Mouse (Mus musculus): ENCODE measurements at regions not wholly inside any gene's neighbourhood (a gene's known extent, or its start where the extent isn't known, plus 50 kb on each side); places are given as distances from the start of the nearest gene placed in this dataset.

- no peak for ATAC-seq (ENCODE audit: insufficient number of reproducible peaks, insufficient read depth, low FRiP score, low read depth)
- H3K36me3 ChIP-seq (ENCODE audit: control insufficient read depth, insufficient read depth, low read length), result no peaks in the 10 kb centered on the region
- 72% methylated on average over 3 of the region's 3 CpGs for WGBS
- H3K27ac ChIP-seq (ENCODE audit: low read length), result no peak overlapping the region
- H3K4me3 ChIP-seq (ENCODE audit: low read depth, low read length), result no peak overlapping the region
- no peaks in the 10 kb centered on the region for H3K4me1 ChIP-seq (ENCODE audit: control insufficient read depth, insufficient read depth, low read length)
- H3K9ac ChIP-seq (replicated peaks; ENCODE audit: low read depth, low read length), result no peak overlapping the region
- H3K27me3 ChIP-seq (ENCODE audit: control insufficient read depth, insufficient read depth, low read length), result no peaks in the 10 kb centered on the region
- no peak overlapping the region for H3K4me2 ChIP-seq (replicated peaks; ENCODE audit: low read depth, low read length)
- H3K9me3 ChIP-seq (ENCODE audit: control insufficient read depth, low read depth, low read length), result no peaks in the 10 kb centered on the region
Observed at GRCm38 (mm10) chr3:52579917-52580316, 311.8 kb downstream of the Foxo1 start.

DNA sequence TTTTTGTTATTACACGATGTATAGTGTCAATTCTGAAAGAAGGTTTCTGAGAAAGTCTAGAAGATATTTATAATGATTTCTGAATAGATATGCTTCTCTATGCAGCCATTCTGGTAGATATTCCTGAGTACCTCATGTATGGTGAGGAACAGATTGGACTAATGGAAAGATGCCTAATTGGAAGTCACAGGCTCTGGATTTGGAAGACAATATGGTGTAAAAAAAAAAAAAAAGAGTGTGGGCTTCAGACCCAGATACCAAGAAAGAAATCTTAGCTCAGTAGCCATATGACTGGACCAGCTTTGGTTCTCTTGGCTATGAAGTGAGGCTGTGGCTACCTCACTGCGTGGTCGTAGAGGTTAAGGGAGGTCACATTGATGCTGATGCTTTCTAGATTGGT lies 311.0 kb downstream of the Foxo1 start:
- no peaks in the 10 kb centered on the region for H3K27me3 ChIP-seq (ENCODE audit: control insufficient read depth, insufficient read depth, low read length)
- H3K9ac ChIP-seq (replicated peaks; ENCODE audit: low read depth, low read length), result no peak overlapping the region
- 90% methylated on average over 3 of the region's 3 CpGs for WGBS
- H3K4me2 ChIP-seq (replicated peaks; ENCODE audit: low read depth, low read length), result no peak overlapping the region
- ATAC-seq (ENCODE audit: insufficient number of reproducible peaks, insufficient read depth, low FRiP score, low read depth), result no peak
- H3K4me1 ChIP-seq (ENCODE audit: control insufficient read depth, insufficient read depth, low read length), result no peaks in the 10 kb centered on the region
- H3K36me3 ChIP-seq (ENCODE audit: control insufficient read depth, insufficient read depth, low read length), result no peaks in the 10 kb centered on the region
- H3K9me3 ChIP-seq (ENCODE audit: control insufficient read depth, low read depth, low read length), result no peaks in the 10 kb centered on the region
- no peak overlapping the region for H3K4me3 ChIP-seq (ENCODE audit: low read depth, low read length)
- H3K27ac ChIP-seq (ENCODE audit: low read length), result no peak overlapping the region

DNA sequence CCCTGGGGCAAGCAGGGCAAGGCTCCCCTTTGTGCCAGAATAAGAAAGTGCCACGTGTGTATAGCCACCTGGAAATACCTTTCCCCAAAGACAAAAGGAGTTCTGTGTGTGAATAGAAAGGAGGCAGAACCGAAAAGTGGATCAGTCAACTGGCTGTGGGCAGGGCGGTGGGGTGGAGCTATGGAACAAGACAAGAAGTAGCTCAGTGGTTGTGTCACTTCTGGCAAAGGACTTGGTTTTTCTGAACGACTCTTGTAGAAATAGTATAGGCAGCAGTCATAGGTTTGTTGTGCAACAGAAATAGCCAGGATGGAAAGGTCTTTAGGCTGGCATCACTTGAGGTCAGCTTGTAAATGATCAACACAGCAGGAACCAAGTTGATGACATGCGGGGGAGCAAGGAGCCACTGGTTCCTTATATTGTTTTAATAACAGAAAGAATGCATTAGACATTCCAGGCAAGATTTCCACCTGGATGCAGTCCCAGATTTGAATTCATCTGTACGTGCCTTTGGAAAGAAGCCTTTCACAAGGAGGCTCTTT lies 308.6 kb downstream of the Foxo1 start:
- WGBS, result 67% methylated on average over 6 of the region's 6 CpGs
- no peak overlapping the region for H3K27ac ChIP-seq (ENCODE audit: low read length)
- no peaks in the 10 kb centered on the region for H3K36me3 ChIP-seq (ENCODE audit: control insufficient read depth, insufficient read depth, low read length)
- no peaks in the 10 kb centered on the region for H3K27me3 ChIP-seq (ENCODE audit: control insufficient read depth, insufficient read depth, low read length)
- H3K4me1 ChIP-seq (ENCODE audit: control insufficient read depth, insufficient read depth, low read length), result no peaks in the 10 kb centered on the region
- H3K9me3 ChIP-seq (ENCODE audit: control insufficient read depth, low read depth, low read length), result no peaks in the 10 kb centered on the region
- no peak for ATAC-seq (ENCODE audit: insufficient number of reproducible peaks, insufficient read depth, low FRiP score, low read depth)
- H3K9ac ChIP-seq (replicated peaks; ENCODE audit: low read depth, low read length), result no peak overlapping the region
- H3K4me3 ChIP-seq (ENCODE audit: low read depth, low read length), result no peak overlapping the region
- no peak overlapping the region for H3K4me2 ChIP-seq (replicated peaks; ENCODE audit: low read depth, low read length)

DNA sequence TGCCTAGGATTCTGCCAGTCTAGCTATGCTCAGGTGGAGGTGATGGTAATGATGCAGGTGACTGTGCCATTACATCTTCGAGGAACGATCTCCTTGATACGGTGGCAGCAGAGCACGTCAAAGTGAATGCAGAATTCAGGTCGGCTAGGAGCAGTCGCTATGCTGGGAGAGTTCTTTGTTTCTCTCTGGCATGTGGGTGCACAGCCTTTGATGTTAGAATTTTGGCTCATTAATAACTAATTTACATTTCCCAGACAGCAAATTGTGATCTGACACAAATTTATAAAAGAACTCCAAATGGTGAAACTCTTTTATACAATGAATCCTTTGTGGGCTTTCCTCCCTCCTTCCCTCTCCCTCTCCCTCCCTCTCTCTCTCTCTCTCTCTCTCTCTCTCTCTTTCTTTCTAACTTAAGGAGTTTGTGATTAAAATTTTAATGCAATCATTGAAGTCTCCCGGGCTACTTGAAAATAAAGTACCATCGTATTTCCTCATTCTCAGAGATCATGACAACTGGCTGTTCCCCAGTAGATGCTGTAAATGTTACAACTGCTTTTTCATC lies 307.2 kb downstream of the Foxo1 start:
- ATAC-seq (ENCODE audit: insufficient number of reproducible peaks, insufficient read depth, low FRiP score, low read depth), result no peak
- no peaks in the 10 kb centered on the region for H3K27me3 ChIP-seq (ENCODE audit: control insufficient read depth, insufficient read depth, low read length)
- H3K9ac ChIP-seq (replicated peaks; ENCODE audit: low read depth, low read length), result no peak overlapping the region
- H3K4me3 ChIP-seq (ENCODE audit: low read depth, low read length), result no peak overlapping the region
- no peaks in the 10 kb centered on the region for H3K36me3 ChIP-seq (ENCODE audit: control insufficient read depth, insufficient read depth, low read length)
- 79% methylated on average over 8 of the region's 8 CpGs for WGBS
- H3K4me2 ChIP-seq (replicated peaks; ENCODE audit: low read depth, low read length), result no peak overlapping the region
- H3K4me1 ChIP-seq (ENCODE audit: control insufficient read depth, insufficient read depth, low read length), result no peaks in the 10 kb centered on the region
- no peaks in the 10 kb centered on the region for H3K9me3 ChIP-seq (ENCODE audit: control insufficient read depth, low read depth, low read length)
- H3K27ac ChIP-seq (ENCODE audit: low read length), result no peak overlapping the region

DNA sequence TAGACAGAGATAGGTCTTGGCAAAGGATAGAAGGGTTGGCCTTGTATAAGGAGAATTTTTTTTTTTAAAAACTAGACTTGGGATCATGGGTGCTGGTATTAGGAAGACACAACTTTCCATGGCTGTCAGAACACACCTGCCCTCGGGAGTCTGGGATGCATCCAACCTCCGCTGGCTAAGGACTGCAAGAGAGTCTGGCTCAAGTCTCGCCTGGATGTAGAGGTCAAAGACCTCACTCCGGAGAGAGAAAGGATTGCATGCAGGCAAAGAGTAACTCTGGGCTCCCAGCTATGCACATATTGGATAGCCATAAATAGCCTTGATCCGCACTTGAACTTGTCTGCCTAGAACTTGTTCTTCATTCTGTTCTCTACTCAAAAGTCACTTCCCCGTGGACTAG lies 306.2 kb downstream of the Foxo1 start:
- no peaks in the 10 kb centered on the region for H3K9me3 ChIP-seq (ENCODE audit: control insufficient read depth, low read depth, low read length)
- no peaks in the 10 kb centered on the region for H3K4me1 ChIP-seq (ENCODE audit: control insufficient read depth, insufficient read depth, low read length)
- no peak for ATAC-seq (ENCODE audit: insufficient number of reproducible peaks, insufficient read depth, low FRiP score, low read depth)
- H3K4me2 ChIP-seq (replicated peaks; ENCODE audit: low read depth, low read length), result no peak overlapping the region
- no peak overlapping the region for H3K27ac ChIP-seq (ENCODE audit: low read length)
- no peaks in the 10 kb centered on the region for H3K36me3 ChIP-seq (ENCODE audit: control insufficient read depth, insufficient read depth, low read length)
- 79% methylated on average over 6 of the region's 6 CpGs for WGBS
- H3K4me3 ChIP-seq (ENCODE audit: low read depth, low read length), result no peak overlapping the region
- no peaks in the 10 kb centered on the region for H3K27me3 ChIP-seq (ENCODE audit: control insufficient read depth, insufficient read depth, low read length)
- no peak overlapping the region for H3K9ac ChIP-seq (replicated peaks; ENCODE audit: low read depth, low read length)

DNA sequence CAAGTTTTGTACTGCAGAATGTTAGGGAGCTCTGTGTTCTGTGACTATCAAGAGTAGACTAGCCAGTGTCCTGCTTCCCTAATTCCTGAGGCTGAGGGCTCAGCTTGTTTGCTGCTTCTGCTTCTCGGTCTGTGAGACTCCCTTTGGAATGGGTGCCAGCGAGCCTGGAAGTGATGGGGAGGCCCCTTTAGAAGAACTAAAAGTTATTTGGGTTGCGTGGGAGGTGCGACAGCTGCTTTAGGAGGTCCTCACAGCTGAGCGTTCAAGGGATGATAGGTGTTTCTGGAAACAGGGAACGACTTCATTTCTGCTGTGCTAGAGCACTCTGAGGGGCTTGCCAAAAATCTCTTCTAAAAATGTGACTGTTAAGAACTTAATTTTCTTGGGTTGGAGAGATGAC lies 305.7 kb downstream of the Foxo1 start:
- no peaks in the 10 kb centered on the region for H3K9me3 ChIP-seq (ENCODE audit: control insufficient read depth, low read depth, low read length)

DNA sequence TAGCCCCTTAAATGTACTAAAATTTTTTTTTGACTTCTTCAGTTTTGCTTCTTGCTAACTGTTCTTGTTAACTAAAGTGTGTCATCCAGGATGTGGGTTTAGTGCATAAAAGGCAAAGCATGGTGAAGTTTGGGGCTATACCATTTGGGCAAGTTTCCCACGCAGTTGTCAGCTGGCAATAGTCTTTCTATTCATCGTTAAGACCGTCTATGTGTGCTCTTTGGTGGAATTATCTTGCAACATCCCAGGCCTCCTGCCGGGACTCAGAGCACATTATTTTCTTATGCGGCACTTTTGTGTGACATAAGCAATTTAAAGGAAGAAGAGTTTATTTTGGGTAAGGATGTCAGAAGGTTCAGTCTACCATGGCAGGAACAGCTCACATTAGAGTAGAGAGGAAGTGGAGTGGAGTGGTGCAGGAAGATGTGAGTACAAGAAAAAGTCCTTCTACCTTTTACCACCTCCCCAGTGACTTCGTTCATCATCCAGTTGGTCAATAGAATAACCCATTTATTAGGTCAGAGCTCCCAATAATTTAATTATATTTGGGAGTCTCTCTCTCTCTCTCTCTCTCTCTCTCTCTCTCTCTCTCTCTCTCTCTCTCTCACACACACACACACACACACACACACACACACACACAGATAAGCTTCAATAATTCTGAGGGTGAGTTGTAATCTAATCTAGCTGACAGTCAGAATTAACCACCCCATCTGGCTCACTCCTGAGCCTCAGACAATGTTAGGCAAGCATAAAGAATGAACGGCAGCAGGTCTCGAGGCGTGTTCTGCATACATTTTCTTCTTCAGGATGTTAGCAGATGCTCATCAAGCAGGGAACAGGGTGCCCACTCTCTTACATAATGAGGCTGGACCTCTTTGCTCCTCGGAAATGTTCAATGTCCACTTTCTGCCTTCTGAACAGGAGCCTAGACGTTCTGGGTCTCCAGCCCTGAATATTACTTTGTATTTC lies 304.7 kb downstream of the Foxo1 start:
- no peaks in the 10 kb centered on the region for H3K36me3 ChIP-seq (ENCODE audit: control insufficient read depth, insufficient read depth, low read length)
- WGBS, result 86% methylated on average over 11 of the region's 11 CpGs
- no peak overlapping the region for H3K27ac ChIP-seq (ENCODE audit: low read length)

More for the DNA sequence above, 305.7 kb downstream of the Foxo1 start:
- Histone ChIP-seq H3K9ac (replicated peaks; ENCODE audit: low read depth, low read length) (no peak overlapping the region), H3K27ac (ENCODE audit: low read length) (no peak overlapping the region), H3K27me3 (ENCODE audit: control insufficient read depth, insufficient read depth, low read length) (no peaks in the 10 kb centered on the region), H3K4me3 (ENCODE audit: low read depth, low read length) (no peak overlapping the region), H3K4me2 (replicated peaks; ENCODE audit: low read depth, low read length) (no peak overlapping the region), H3K36me3 (ENCODE audit: control insufficient read depth, insufficient read depth, low read length) (no peaks in the 10 kb centered on the region), H3K4me1 (ENCODE audit: control insufficient read depth, insufficient read depth, low read length) (no peaks in the 10 kb centered on the region)
- WGBS, result 79% methylated on average over 6 of the region's 6 CpGs
- ATAC-seq (ENCODE audit: insufficient number of reproducible peaks, insufficient read depth, low FRiP score, low read depth), result no peak

DNA sequence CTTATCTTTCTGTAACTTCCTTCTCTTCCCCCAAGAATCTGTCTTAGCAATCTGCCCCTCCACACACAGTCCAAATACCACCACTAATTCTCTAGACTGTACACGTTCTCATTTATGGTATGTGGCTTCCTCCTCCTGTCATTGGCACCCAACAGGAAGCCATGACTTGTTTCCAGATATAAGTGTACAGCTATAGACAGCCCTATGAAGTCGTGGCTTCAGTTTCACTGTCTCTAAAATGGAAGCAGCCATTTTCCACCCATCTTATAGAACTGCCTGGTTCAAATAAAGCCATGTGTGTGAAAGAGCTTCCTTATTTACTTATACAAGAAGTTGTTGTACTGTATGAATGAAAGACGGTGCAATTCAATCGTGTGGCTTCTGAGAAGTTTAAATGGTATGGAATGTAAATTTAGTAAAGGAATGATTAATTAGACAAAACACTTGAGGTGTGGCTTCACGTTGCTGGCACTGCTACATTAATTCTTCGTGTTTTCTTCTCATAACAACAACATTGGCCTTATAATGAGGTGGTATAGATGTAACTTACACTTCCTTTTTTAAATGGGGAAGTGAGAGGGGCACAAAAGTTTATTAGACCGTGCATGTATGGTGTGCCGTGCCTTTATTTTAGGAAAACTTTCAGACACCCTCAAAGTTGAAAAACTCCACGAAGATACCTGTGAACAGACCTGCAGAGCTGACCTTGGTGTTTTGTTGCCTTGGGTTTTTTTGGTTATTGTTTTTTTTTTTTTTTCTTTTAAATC lies 299.7 kb downstream of the Foxo1 start:
- Histone ChIP-seq H3K27ac (ENCODE audit: low read length) (no peak overlapping the region), H3K9ac (replicated peaks; ENCODE audit: low read depth, low read length) (no peak overlapping the region)

More for the DNA sequence above, 304.7 kb downstream of the Foxo1 start:
- no peaks in the 10 kb centered on the region for H3K27me3 ChIP-seq (ENCODE audit: control insufficient read depth, insufficient read depth, low read length)
- no peak for ATAC-seq (ENCODE audit: insufficient number of reproducible peaks, insufficient read depth, low FRiP score, low read depth)
- H3K4me1 ChIP-seq (ENCODE audit: control insufficient read depth, insufficient read depth, low read length), result no peaks in the 10 kb centered on the region
- no peak overlapping the region for H3K4me2 ChIP-seq (replicated peaks; ENCODE audit: low read depth, low read length)
- no peak overlapping the region for H3K4me3 ChIP-seq (ENCODE audit: low read depth, low read length)
- no peaks in the 10 kb centered on the region for H3K9me3 ChIP-seq (ENCODE audit: control insufficient read depth, low read depth, low read length)
- no peak overlapping the region for H3K9ac ChIP-seq (replicated peaks; ENCODE audit: low read depth, low read length)

More for the DNA sequence above, 299.7 kb downstream of the Foxo1 start:
- Histone ChIP-seq H3K4me1 (ENCODE audit: control insufficient read depth, insufficient read depth, low read length) (no peaks in the 10 kb centered on the region), H3K4me2 (replicated peaks; ENCODE audit: low read depth, low read length) (no peak overlapping the region), H3K4me3 (ENCODE audit: low read depth, low read length) (no peak overlapping the region), H3K27me3 (ENCODE audit: control insufficient read depth, insufficient read depth, low read length) (no peaks in the 10 kb centered on the region), H3K9me3 (ENCODE audit: control insufficient read depth, low read depth, low read length) (no peaks in the 10 kb centered on the region), H3K36me3 (ENCODE audit: control insufficient read depth, insufficient read depth, low read length) (no peaks in the 10 kb centered on the region)
- ATAC-seq (ENCODE audit: insufficient number of reproducible peaks, insufficient read depth, low FRiP score, low read depth), result no peak
- 67% methylated on average over 9 of the region's 9 CpGs for WGBS

All from stomach, embryonic 14.5 days (tissue).